Mouse (Mus musculus) liver, adult (tissue): ENCODE measurements around the gene Irf2bp1.

Experiments used
- GATA4 ChIP-seq: IDR thresholded peaks from 2 replicates; pipeline ENCODE4 v1.6.1; 2014; ENCODE audit warnings: mild to moderate bottlenecking, low read length; ENCODE audit not compliant: insufficient replicate concordance

The Irf2bp1 gene

DNA sequence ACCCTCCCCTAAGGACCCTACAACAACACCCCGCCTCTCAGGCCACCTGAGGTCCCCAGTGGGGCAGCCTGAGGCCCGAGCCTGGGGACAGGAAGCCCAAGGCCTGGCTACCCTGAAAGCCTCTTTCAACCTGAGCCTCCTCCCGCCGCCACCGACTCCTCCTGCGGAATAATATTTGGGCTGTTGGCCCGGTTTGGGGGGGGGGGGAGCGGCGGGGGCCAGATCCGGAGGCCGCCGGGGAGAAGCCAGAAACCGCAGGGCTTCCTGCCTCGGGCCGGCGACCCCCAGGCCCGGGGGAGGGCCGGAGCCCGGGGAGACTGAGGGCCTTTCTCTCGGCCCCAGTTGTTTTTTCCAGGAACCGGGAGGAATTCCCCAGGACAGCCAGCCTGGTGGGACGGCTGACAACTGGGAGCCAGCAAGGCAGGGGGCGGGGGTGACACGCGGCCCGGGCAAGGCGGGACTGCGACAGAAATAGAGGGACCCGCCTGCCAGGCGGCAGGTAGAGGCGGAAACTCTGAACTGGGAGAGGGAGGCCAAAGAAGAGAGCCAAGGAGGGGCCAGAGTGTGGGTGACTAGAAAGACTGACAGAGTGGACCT is 8.3 kb downstream of the Irf2bp1 start:
- no peak for TF ChIP-seq GATA4

DNA sequence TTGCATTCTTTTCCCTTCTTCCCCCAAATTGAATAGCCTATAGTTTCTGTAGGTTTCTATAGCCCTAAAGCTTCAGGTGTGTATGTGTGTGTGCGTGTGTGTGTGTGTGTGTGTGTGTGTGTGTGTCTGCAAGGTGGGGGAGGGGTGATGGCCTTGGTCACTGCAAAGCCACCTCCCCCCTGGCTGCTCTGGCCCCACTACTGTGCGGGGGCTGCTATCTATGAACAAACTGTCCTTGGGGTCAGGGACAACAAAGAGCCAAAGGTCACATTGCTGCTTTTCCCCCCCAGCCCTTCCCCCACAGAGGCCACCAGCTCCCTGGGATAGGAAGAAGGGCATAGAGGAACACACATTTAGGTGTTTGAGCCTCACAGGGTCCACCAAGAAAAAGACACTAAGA is 9.0 kb downstream of the Irf2bp1 start:
- TF ChIP-seq GATA4: 0 out of 2 replicates have a peak, but pooled peaks have one; percentile 49

DNA sequence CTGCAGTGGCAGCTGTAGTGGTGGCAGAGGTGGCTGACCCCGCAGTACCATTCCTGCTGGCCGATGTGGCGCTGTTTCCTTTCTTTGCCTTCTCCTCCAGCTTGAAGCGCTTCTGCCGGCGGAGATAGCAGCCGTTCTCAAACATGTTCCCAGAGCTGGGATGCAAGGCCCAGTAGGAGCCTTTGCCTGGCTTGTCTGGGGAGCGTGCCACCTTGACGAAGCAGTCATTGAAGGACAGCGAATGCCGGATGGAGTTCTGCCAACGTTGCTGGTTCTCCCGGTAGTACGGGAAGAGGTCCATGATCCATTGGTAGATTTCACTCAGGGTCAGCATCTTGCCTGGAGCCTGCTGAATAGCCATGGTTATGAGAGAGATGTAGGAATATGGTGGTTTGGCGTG is 10.6 kb downstream of the Irf2bp1 start:
- no peak for TF ChIP-seq GATA4

DNA sequence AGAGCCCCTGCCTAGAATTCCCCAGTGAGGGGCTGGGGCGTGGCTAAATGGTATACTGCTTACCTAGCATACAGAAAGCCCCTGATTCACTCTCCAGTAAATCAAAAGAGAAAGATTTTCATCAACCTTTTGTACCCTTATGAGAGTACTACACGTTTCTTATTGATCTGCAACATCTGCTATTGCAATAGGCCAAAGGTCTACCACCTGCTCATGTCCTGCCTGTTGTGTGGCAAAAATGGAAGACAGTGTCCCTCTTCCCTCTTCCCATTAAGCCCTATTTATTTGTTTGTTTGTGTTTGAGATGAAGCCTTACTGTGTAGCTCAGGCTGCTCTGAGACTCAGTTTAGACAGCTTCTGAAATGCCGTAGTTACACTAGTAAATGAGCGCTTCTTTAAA is 12.2 kb downstream of the Irf2bp1 start:
- no peak for TF ChIP-seq GATA4

DNA sequence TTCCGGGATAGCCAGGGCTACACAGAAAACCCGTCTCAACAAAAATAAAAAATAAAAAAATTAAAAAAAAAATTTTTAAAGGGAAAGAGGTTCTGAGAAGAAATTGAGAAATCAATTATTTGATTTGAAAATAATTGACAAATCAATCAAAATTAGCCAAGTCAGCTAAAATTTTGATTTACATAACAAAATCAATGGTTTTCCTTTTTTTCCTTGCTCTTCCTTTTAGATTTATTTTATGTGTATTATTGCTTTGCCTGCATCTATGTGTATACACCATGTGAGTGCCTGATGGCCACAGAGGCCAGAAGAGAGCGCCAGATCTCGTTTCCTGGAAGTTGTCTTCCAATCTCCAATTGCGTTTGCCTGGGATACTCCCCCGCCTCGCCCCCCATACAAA is 14.1 kb downstream of the Irf2bp1 start:
- TF ChIP-seq GATA4: no peak

DNA sequence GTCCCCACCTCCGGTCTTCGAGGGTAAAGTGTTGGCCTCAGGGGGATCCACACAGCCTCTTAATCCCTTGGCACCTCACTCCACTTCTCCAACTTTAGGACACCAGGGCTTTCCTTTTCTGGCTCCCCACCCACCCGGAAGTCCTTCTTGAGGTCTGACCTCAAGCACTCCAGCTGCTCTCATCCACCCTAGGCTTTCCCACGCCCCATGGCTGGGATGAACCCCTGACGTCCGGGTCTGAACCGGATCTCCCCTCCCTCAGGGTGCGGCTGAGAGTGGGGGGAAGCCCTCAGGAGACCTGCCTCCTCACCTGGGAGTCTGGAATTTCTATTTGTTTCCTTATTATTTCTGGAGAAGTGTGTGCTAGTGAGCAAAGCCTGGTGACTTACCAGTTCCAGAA is 17.2 kb downstream of the Irf2bp1 start:
- no peak for TF ChIP-seq GATA4

DNA sequence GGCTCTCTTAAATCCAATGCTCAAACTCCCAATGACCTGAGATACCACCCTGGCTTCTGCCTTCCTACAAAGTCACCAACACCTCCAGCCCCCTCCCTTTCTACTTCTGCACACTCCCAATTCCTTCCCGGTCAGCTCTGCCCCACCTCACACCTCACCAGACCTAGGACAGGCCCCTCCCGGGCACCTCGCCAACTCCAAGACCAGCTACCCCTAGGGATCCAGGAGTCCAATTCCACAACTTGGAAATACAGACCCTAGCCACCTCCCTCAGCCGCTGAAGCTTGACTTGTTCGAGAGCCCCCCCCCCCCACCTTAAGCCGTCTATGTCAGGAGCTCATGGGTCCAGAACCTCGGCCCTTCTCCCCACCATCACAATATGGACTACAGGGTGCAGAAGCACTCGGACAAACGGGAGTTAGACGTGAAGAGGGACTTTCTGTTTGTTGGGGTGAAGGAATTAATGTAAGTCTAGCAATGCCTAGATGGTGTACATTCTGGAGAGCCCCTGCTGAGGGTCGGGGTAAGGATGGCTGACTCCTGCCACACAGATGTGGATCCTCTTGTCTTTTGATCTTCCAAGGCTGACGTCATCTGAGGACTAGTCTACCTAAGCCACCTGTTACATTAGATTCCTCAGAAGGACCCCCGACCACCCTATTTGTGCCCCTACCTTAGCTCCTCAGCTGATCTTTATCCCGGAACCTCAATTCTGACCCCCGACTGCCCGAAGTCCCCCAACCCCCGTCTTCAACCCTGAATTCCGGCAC is 18.5 kb downstream of the Irf2bp1 start:
- TF ChIP-seq GATA4: no peak

DNA sequence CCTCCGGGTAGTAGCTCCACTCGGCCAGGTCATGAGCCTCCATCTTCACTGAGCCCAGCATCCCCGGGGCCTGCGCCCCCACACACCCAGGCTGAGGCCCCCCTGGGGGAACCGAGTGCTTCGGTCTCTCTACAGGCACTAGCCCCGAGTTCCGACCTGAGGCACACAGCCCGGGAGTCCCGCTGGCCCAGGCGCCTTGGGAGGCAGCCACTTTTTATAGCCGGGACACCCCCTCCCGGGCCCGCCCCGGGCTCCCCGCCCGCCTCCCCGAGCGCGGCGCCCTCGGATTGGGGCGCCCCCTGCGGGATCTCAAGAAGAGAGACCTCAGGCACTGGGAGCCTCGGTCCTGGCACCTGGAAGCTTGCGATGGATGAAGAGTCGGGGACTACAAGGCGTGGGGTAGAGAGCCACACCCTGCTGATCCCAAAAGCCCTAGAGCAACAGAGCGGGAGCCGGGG is 19.5 kb downstream of the Irf2bp1 start, which contains the start of gene Foxa3:
Gene Foxa3 (minus strand): TSS at position 182 of the 458 bp plus-strand sequence.
- no peak for TF ChIP-seq GATA4

DNA sequence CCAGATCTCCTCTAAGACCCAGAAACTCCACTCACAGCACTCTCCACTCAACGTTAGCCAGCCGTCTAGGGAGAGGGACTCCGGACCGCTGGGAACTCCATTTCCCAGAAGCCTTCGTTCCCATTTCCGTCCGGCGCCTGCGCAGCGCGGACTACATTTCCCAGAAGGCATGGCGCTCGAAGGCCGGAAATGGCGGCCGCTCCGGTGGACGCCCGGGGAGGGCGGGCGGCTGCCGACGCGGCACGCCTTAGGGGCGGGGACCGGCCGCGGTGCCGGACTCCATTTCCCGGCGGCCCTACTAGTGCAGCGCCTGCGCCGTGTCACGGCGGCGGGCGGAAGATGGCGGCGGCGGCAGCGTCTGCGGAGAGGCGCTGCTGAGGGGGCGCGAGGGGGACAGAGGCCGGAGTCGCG is 20.3 kb downstream of the Irf2bp1 start, which contains the start of gene Sympk:
Gene Sympk (plus strand): TSS at position 282 of the 411 bp plus-strand sequence.
- TF ChIP-seq GATA4: no peak; the same call in 1 of the 2 replicates

DNA sequence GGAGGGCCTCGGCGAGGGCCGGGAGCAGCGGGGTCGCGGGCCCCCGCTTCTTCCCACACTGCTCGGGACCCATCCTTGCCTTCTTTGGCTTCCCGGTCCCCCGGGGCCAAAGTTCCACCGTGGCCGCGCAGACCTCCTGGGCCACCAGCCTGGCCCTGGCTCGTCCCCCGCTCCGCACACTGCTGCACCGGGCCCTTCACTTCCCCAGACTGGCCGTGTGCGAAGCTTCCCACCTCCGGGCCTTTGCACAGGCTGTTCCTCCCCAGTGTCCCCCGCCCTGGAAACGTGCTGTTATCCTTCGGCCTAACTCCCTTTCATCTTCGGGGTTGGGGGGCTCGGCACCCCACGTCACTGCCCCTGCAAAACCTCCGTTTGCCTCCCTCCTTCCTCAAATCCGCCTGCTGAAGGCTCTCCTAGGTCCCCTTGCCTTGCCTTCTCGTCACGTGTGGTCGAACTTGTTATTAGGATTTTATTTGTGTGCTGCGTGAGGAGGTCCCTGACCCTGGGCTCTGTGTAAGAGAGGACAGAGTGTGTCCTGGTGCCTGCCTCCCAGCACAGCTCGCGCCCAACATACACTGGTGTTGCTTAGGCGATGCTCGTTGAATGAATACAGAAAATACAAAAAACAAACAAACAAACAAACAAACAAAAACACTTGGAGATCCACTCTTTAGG is 20.9 kb downstream of the Irf2bp1 start:
- TF ChIP-seq GATA4: no peak

DNA sequence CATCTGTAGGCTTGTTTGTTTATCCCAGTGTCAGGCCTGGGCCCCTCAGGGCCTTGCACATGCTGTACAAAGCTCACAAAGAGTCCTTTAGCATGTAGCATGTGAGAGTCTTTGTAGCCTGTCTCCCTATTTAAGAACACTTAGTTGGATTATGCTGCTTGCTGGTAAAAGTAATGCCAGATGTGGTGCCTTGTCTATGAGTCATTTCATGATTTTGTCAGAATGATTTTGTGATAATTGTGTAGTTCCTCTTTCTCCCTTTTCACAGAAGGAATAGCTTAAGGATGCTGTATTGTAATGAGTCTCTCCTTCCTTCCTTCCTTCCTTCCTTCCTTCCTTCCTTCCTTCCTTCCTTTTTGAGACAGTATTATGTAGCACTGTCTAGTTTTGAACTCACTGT is 24.2 kb downstream of the Irf2bp1 start:
- TF ChIP-seq GATA4: no peak

DNA sequence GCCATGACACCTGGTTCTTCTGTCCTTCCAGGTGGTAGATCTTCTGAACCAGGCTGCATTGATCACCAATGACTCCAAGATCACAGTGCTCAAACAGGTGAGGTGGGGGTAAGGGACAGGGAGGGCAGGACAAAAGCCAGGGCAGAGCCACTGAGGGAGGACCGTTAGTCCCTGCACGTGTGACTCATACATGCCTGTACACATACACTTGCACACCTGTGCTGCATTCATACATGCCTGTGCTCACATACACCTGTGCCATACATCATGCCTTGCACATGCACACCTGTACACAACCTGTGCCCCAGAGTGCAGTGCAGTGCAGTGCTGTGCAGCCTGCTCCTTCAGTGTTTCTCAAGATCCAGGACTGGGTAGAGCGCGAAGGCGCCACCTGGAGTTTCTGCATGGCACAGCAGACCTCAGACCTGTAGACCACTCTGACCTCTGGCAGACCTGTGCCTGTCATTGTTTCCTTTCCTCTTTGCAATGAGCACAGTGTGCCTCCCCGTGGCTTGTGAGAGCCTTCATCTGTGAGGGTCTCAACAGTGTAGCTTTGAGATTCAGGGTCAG is 25.3 kb downstream of the Irf2bp1 start:
- no peak for TF ChIP-seq GATA4

DNA sequence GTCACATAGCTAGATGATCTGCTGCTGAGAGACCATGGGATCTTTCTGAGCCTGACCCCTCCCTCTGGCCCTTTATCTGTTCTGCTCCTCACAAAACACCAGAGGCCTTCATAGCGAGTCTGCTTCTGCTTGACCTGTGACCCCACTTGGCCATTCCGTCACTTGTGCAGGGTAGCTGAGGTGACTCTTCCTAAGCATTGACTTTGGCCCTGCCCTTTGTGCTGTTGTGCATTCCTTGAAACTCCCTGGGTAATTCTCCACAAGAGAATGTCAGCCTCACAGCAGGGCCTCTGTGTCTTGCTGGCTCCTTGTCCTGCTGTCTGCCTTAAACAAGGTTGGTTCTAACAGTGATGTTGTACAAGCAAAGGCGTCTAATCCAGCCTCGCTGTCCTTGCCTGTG is 27.8 kb downstream of the Irf2bp1 start:
- TF ChIP-seq GATA4: no peak

DNA sequence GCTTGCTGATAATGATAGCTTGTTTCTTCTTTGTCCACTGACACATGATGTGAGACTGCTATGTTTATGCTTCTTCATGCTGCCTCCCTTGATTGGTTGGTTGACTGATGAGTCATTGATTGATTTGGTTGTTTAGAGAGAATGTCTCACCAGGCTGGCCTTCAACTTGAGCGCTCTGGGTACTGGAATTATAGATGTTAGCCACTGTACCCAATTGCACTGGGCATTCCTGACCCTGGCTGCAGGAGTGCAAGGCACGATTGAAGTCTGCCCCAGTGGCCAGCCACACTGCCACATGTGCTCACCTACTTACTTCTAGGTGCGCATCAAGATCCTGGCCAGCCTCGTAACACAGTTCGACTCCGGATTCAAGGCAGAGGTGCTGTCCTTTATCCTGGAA is 40.8 kb downstream of the Irf2bp1 start:
- no peak for TF ChIP-seq GATA4

DNA sequence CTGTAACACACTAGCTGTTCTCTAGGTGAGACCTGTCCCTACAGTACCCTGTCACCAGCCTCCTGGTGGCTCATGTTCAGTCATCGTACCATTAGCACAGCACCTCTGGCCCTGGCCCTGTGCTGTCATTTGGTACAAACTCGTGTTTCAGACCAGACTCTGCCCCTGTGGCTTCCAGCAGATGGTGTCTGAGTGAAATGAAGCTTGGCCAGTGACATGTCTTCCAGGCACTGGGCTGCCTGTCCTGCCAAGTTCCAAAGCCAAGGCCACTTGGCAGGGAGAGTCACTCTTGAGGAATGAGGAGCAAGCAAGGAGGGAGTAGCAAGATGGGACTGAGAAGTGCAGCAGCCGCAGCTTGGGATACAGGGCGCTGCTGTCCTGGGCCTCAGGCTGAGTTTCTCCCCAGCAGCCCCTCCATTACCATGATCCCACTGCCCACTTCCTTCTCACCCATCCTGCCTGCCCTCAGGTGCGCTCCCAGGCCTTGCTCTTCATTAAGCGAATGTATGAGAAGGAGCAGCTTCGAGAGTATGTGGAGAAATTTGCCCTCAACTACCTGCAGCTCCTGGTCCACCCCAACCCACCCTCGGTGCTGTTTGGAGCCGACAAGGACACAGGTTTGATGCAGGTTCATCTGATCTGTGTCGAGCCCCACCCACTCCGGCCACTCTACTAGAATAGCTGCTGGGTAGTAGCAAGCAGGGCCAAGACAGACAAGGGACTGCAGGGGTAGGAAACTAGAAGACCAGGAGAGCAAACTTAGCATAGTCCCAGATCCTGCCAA is 42.6 kb downstream of the Irf2bp1 start:
- no peak for TF ChIP-seq GATA4

DNA sequence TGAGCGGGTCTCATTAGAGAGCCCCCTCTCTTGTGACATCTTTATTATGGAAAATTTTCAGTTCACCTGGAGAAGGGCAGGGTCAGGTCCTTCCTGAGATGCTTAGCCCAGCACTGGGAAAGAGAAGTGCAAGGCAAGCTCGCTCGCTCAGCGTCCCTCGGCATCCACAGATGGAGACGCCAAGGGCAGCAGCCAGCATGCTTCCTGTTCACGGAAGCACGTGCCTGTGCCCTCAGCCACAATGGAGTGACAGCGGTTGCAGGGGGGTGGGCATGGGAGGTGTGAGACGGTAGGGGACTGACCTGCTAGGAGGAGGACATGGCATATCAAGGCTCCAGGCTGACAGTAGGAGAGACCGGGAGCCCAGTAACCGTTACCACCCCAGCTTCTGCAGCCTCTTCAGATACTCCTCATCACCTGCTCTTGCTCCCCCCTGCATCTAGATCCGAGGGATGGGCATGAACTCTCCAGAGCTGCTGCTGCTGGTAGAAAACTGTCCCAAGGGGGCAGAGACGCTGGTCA is 44.2 kb downstream of the Irf2bp1 start:
- no peak for TF ChIP-seq GATA4
